Mouse (Mus musculus): ENCODE data around the gene Cox8a. TPM values are rescaled to one million over a fixed set of nuclear protein-coding genes. Genes with fewer than 3 reads are reported as not detected.

Cox8a gene
- total and polyA plus RNA-seq, 3 experiments: 745 to 1,213 TPM; not detected in 1

GRCm38 (mm10) chr19:7204898-7205297 lies 12.5 kb downstream of the Cox8a start:
- peaks cover 3 to 14% of the 10 kb centered on the region in 2 experiments; a peak in 3 of 4 replicates for H3K36me3 ChIP-seq (ENCODE audit: control insufficient read depth in 1 of 2, insufficient read depth in 2 of 2, low read length in 2 of 2)
- H3K9me3 ChIP-seq (replicated peaks; ENCODE audit: insufficient read depth, low read length): no peaks in the 10 kb centered on the region
- peak overlapping the region; percentile 90 for H3K9ac ChIP-seq (ENCODE audit: control insufficient read depth, low read depth, low read length, poor library complexity, severe bottlenecking)
- H3K4me3 ChIP-seq (ENCODE audit: control insufficient read depth in 1 of 2, insufficient read depth in 1 of 2, low read depth in 2 of 2, low read length in 2 of 2): peak overlapping the region; percentile 93 to 98
- H3K4me1 ChIP-seq (ENCODE audit: control insufficient read depth in 1 of 2, insufficient read depth in 2 of 2, low read length in 2 of 2): peaks cover 2 to 13% of the 10 kb centered on the region in 2 experiments; a peak in 3 of 4 replicates
- no peak for DNase-seq (ENCODE audit: low read depth, low spot score)
- H3K27ac ChIP-seq (ENCODE audit: control insufficient read depth, low read depth, low read length): no peak overlapping the region
- H3K79me2 ChIP-seq (ENCODE audit: control insufficient read depth, insufficient read depth, low read length, poor library complexity): peaks cover 23% of the 10 kb centered on the region
- TF ChIP-seq CHD2 (IDR thresholded peaks at IDR 0.05; ENCODE audit: low read length) (no peak), SMC3 (IDR thresholded peaks at IDR 0.05; ENCODE audit: low read depth, low read length) (no peak), JUND (IDR thresholded peaks at IDR 0.05; ENCODE audit: low read depth, low read length) (no peak), TBP (IDR thresholded peaks at IDR 0.05; ENCODE audit: low read depth, low read length) (no peak), MEF2A (IDR thresholded peaks at IDR 0.05; ENCODE audit: extremely low read depth, insufficient replicate concordance, low read depth, low read length, poor library complexity, severe bottlenecking) (no peak)
- H3K27me3 ChIP-seq (ENCODE audit: control insufficient read depth in 1 of 2, insufficient read depth in 2 of 2, low read length in 2 of 2): no peaks in the 10 kb centered on the region

GRCm38 (mm10) chr19:7200427-7200826 lies 17.0 kb downstream of the Cox8a start:
- no peak for TF ChIP-seq E2F4 (IDR thresholded peaks at IDR 0.05; ENCODE audit: borderline replicate concordance, low read depth, low read length)
- no peak for TF ChIP-seq NRF1 (IDR thresholded peaks at IDR 0.05; ENCODE audit: insufficient read depth, low read depth, low read length, poor library complexity, severe bottlenecking)
- no peak for TF ChIP-seq EP300 (IDR thresholded peaks at IDR 0.05; ENCODE audit: low read depth in 1 of 2, low read length in 2 of 2)
- no peak for TF ChIP-seq MAFK (IDR thresholded peaks at IDR 0.05; ENCODE audit: borderline replicate concordance, low read depth, low read length)
- no peak for TF ChIP-seq MXI1 (IDR thresholded peaks at IDR 0.05; ENCODE audit: low read depth, low read length)
- no peak for TF ChIP-seq ZKSCAN1 (IDR thresholded peaks at IDR 0.05; ENCODE audit: low read depth, low read length)
- no peak for TF ChIP-seq CTCF (IDR thresholded peaks at IDR 0.05 in 2 of 3, conservative IDR thresholded peaks at IDR 0.05 in 1 of 3; ENCODE audit: control insufficient read depth in 1 of 3, insufficient read depth in 1 of 3, low read depth in 2 of 3, low read length in 3 of 3, poor library complexity in 1 of 3, severe bottlenecking in 1 of 3)
- no peak for TF ChIP-seq MYC (IDR thresholded peaks at IDR 0.05; ENCODE audit: low read depth, low read length)
- TF ChIP-seq MYB (IDR thresholded peaks at IDR 0.05; ENCODE audit: low read depth, low read length): no peak
- no peak for TF ChIP-seq CHD2 (IDR thresholded peaks at IDR 0.05; ENCODE audit: low read length)
- TF ChIP-seq RCOR1 (IDR thresholded peaks at IDR 0.05; ENCODE audit: low read depth, low read length): no peak
- TF ChIP-seq KAT2A (conservative IDR thresholded peaks at IDR 0.05; ENCODE audit: low read depth, low read length): no peak
- TF ChIP-seq POLR2AphosphoS2 (IDR thresholded peaks at IDR 0.05; ENCODE audit: low read length): no peak
- TF ChIP-seq MAZ (IDR thresholded peaks at IDR 0.05; ENCODE audit: low read depth, low read length): no peak
- TF ChIP-seq SMC3 (IDR thresholded peaks at IDR 0.05; ENCODE audit: low read depth, low read length): no peak
- TF ChIP-seq RAD21 (IDR thresholded peaks at IDR 0.05; ENCODE audit: low read depth, low read length): no peak
- TF ChIP-seq MEF2A (IDR thresholded peaks at IDR 0.05; ENCODE audit: extremely low read depth, insufficient replicate concordance, low read depth, low read length, poor library complexity, severe bottlenecking): no peak
- TF ChIP-seq GABPA (IDR thresholded peaks at IDR 0.05; ENCODE audit: low read depth, low read length): no peak
- TF ChIP-seq BHLHE40 (IDR thresholded peaks at IDR 0.05; ENCODE audit: borderline replicate concordance, low read depth, low read length): no peak
- no peak for TF ChIP-seq ELF1 (IDR thresholded peaks at IDR 0.05; ENCODE audit: low read depth, low read length)
- H3K27ac ChIP-seq (ENCODE audit: control insufficient read depth, low read depth, low read length): no peak overlapping the region
- no peaks in the 10 kb centered on the region for H3K27me3 ChIP-seq (ENCODE audit: control insufficient read depth in 1 of 2, insufficient read depth in 2 of 2, low read length in 2 of 2)
- DNase-seq (ENCODE audit: low read depth, low spot score): no peak
- peaks cover 16% of the 10 kb centered on the region for H3K79me2 ChIP-seq (ENCODE audit: control insufficient read depth, insufficient read depth, low read length, poor library complexity)
- H3K4me3 ChIP-seq (ENCODE audit: control insufficient read depth in 1 of 2, insufficient read depth in 1 of 2, low read depth in 2 of 2, low read length in 2 of 2): no peak overlapping the region
- no peak overlapping the region for H3K9ac ChIP-seq (ENCODE audit: control insufficient read depth, low read depth, low read length, poor library complexity, severe bottlenecking)
- peaks cover 7 to 9% of the 10 kb centered on the region in 2 experiments; a peak in 3 of 4 replicates for H3K36me3 ChIP-seq (ENCODE audit: control insufficient read depth in 1 of 2, insufficient read depth in 2 of 2, low read length in 2 of 2)
- H3K9me3 ChIP-seq (replicated peaks; ENCODE audit: insufficient read depth, low read length): no peaks in the 10 kb centered on the region
- H3K4me1 ChIP-seq (ENCODE audit: control insufficient read depth in 1 of 2, insufficient read depth in 2 of 2, low read length in 2 of 2): peaks cover under 1 to 5% of the 10 kb centered on the region in 2 experiments; a peak in 2 of 4 replicates

All from MEL (cell line).